Mouse (Mus musculus): ENCODE measurements at regions not wholly inside any gene's neighbourhood (a gene's known extent, or its start where the extent isn't known, plus 50 kb on each side); places are given as distances from the start of the nearest gene placed in this dataset.

- intact Hi-C loops (cut with DNase I) = no loop called here
- DNase-seq (ENCODE audit: low spot score in 2 of 2) = no peak
Measured at GRCm38 (mm10) chr4:150771922-150772651, 81.6 kb upstream of the Errfi1 start.

- intact Hi-C loops (cut with DNase I) = no loop called here
- DNase-seq (ENCODE audit: low spot score in 2 of 2) = no peak
Measured at GRCm38 (mm10) chr4:150771469-150771868, 82.2 kb upstream of the Errfi1 start.

GRCm38 (mm10) chr4:150769043-150769442 is 84.7 kb upstream of the Errfi1 start:
- intact Hi-C loops (cut with DNase I) = no loop called here
- DNase-seq (ENCODE audit: low spot score in 2 of 2) = no peak

- DNase-seq (ENCODE audit: low spot score in 2 of 2) = no peak
- intact Hi-C loops (cut with DNase I) = no loop called here
Measured at GRCm38 (mm10) chr4:150758467-150759237, 95.1 kb upstream of the Errfi1 start.

GRCm38 (mm10) chr4:150757815-150758426 is 95.8 kb upstream of the Errfi1 start:
- DNase-seq (ENCODE audit: low spot score in 2 of 2) = no peak
- intact Hi-C loops (cut with DNase I) = no loop called here

GRCm38 (mm10) chr4:150757291-150757741 is 96.4 kb upstream of the Errfi1 start:
- intact Hi-C loops (cut with DNase I) = no loop called here
- no peak for DNase-seq (ENCODE audit: low spot score in 2 of 2)

GRCm38 (mm10) chr4:150755446-150755845 is 98.3 kb upstream of the Errfi1 start:
- intact Hi-C loops (cut with DNase I) = no loop called here
- no peak for DNase-seq (ENCODE audit: low spot score in 2 of 2)

- intact Hi-C loops (cut with DNase I) = no loop called here
- DNase-seq (ENCODE audit: low spot score in 2 of 2) = no peak
Measured at GRCm38 (mm10) chr4:150752151-150752550, 100.2 kb upstream of the Slc45a1 start.

GRCm38 (mm10) chr4:150750445-150751213 is 98.7 kb upstream of the Slc45a1 start:
- intact Hi-C loops (cut with DNase I) = no loop called here
- peak; percentile 44 to 49 for DNase-seq (ENCODE audit: low spot score in 2 of 2)

- DNase-seq (ENCODE audit: low spot score in 2 of 2) = no peak
- intact Hi-C loops (cut with DNase I) = no loop called here
Measured at GRCm38 (mm10) chr4:150749066-150749465, 97.1 kb upstream of the Slc45a1 start.

- intact Hi-C loops (cut with DNase I) = no loop called here
- DNase-seq (ENCODE audit: low spot score in 2 of 2) = no peak
Measured at GRCm38 (mm10) chr4:150748099-150749000, 96.4 kb upstream of the Slc45a1 start.

GRCm38 (mm10) chr4:150746430-150746923 is 94.5 kb upstream of the Slc45a1 start:
- no peak for DNase-seq (ENCODE audit: low spot score in 2 of 2)
- intact Hi-C loops (cut with DNase I) = no loop called here

GRCm38 (mm10) chr4:150745529-150746429 is 93.8 kb upstream of the Slc45a1 start:
- intact Hi-C loops (cut with DNase I) = no loop called here
- peak in 1 of 2 experiments; percentile 17 for DNase-seq (ENCODE audit: low spot score in 2 of 2)

GRCm38 (mm10) chr4:150743508-150743907 is 91.5 kb upstream of the Slc45a1 start:
- DNase-seq (ENCODE audit: low spot score in 2 of 2) = no peak
- intact Hi-C loops (cut with DNase I) = no loop called here

GRCm38 (mm10) chr4:150743103-150743502 is 91.1 kb upstream of the Slc45a1 start:
- intact Hi-C loops (cut with DNase I) = no loop called here
- DNase-seq (ENCODE audit: low spot score in 2 of 2) = no peak

GRCm38 (mm10) chr4:150741810-150742209 is 89.8 kb upstream of the Slc45a1 start:
- no peak for DNase-seq (ENCODE audit: low spot score in 2 of 2)
- intact Hi-C loops (cut with DNase I) = no loop called here

- intact Hi-C loops (cut with DNase I) = no loop called here
- no peak for DNase-seq (ENCODE audit: low spot score in 2 of 2)
Measured at GRCm38 (mm10) chr4:150740167-150740566, 88.2 kb upstream of the Slc45a1 start.

GRCm38 (mm10) chr4:150738736-150739135 is 86.8 kb upstream of the Slc45a1 start:
- DNase-seq (ENCODE audit: low spot score in 2 of 2) = no peak
- intact Hi-C loops (cut with DNase I) = no loop called here

Data from left cerebral cortex, postnatal 36 days (tissue).